Mouse (Mus musculus): ENCODE data around the gene Srpr. TPM values are rescaled to one million over a fixed set of nuclear protein-coding genes. Genes with fewer than 3 reads are reported as not detected.

The Srpr gene
- total and polyA plus RNA-seq, 3 experiments, result 67.6 to 96.3 (median 82.4) TPM

- intact Hi-C loops (cut with DNase I), result loop anchor here (5.0 kb wide), 2 partner anchors 49 to 139 kb away; partner anchors contain the start of gene Cdon
- Histone ChIP-seq H3K27me3 (ENCODE audit: control insufficient read depth, insufficient read depth, low read length) (no peaks in the 10 kb centered on the region), H3K4me1 (ENCODE audit: control insufficient read depth, insufficient read depth, low read length) (no peaks in the 10 kb centered on the region; the same call in 1 of the 2 replicates), H3K4me3 (no peak overlapping the region), H3K27ac (no peak overlapping the region), H3K79me2 (replicated peaks; ENCODE audit: control insufficient read depth, insufficient read depth, low read length) (no peaks in the 10 kb centered on the region), H3K36me3 (ENCODE audit: control insufficient read depth, insufficient read depth, low read length) (no peaks in the 10 kb centered on the region), H3K9ac (ENCODE audit: low read depth, low read length) (no peak overlapping the region)
- 83% methylated on average over 13 of the region's 13 CpGs for WGBS
- no peak for DNase-seq
- TF ChIP-seq EP300 (IDR thresholded peaks at IDR 0.05; ENCODE audit: insufficient read depth, low read depth, low read length), result no peak
These were observed 83.6 kb downstream of the Srpr start for GRCm38 (mm10) chr9:35283415-35284069.

DNA sequence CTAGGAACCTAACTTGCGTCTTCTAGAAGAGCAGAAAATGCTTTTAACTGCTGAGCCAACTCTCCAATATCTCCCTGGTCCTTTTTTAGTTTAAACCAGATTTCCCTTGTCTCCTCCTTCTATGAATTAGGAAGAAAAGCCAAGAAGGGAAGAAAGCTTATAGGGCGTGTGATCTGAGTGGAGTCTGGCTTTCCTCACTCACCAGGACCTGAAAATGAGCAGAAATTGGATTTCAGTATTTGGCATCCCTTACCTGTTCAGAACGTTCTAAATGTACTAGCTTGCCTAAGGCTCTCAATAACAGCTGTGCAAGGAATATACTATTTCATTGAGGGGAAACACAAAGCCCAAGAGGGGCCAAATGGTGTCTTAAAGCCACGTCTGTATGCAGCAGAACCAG lies 84.4 kb downstream of the Srpr start:
- no peak overlapping the region for H3K4me3 ChIP-seq
- H3K27ac ChIP-seq, result no peak overlapping the region
- H3K79me2 ChIP-seq (replicated peaks; ENCODE audit: control insufficient read depth, insufficient read depth, low read length), result no peaks in the 10 kb centered on the region
- 89% methylated on average over 4 of the region's 4 CpGs for WGBS
- H3K4me1 ChIP-seq (ENCODE audit: control insufficient read depth, insufficient read depth, low read length), result no peaks in the 10 kb centered on the region; the same call in 1 of the 2 replicates
- H3K36me3 ChIP-seq (ENCODE audit: control insufficient read depth, insufficient read depth, low read length), result no peaks in the 10 kb centered on the region
- H3K9ac ChIP-seq (ENCODE audit: low read depth, low read length), result no peak overlapping the region
- no peak for DNase-seq
- TF ChIP-seq EP300 (IDR thresholded peaks at IDR 0.05; ENCODE audit: insufficient read depth, low read depth, low read length) (no peak), CTCF (IDR thresholded peaks at IDR 0.05) (no peak), POLR2A (IDR thresholded peaks at IDR 0.05; ENCODE audit: insufficient read depth, low read depth, low read length) (no peak)
- H3K27me3 ChIP-seq (ENCODE audit: control insufficient read depth, insufficient read depth, low read length), result no peaks in the 10 kb centered on the region
- intact Hi-C loops (cut with DNase I), result loop anchor here (5.0 kb wide), 2 partner anchors 48 to 138 kb away; partner anchors contain the start of gene Cdon

DNA sequence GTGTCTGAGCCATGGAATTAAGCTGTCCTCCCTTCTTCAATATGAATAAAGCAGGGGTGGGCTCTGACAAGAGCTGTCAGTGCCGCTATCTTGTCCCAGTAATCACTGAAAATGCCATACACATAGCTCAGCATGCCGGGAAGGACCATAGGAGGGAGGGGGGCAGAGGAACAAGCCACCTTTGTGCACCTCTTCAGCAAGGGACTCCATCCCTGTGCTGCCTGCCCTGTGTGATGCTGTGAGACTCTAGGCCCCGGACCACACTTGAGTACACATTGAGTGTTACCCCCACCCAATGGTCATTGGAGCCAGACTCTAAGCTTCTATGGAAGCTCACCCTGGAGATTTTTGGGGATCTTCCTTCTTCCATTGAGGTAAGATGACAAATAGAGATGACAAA lies 86.4 kb downstream of the Srpr start:
- TF ChIP-seq EP300 (IDR thresholded peaks at IDR 0.05; ENCODE audit: insufficient read depth, low read depth, low read length) (no peak), CTCF (IDR thresholded peaks at IDR 0.05) (no peak), POLR2A (IDR thresholded peaks at IDR 0.05; ENCODE audit: insufficient read depth, low read depth, low read length) (no peak)
- intact Hi-C loops (cut with DNase I), result no loop called here
- H3K36me3 ChIP-seq (ENCODE audit: control insufficient read depth, insufficient read depth, low read length), result no peaks in the 10 kb centered on the region
- no peaks in the 10 kb centered on the region for H3K79me2 ChIP-seq (replicated peaks; ENCODE audit: control insufficient read depth, insufficient read depth, low read length)
- H3K4me1 ChIP-seq (ENCODE audit: control insufficient read depth, insufficient read depth, low read length), result no peaks in the 10 kb centered on the region; the same call in 1 of the 2 replicates
- no peak overlapping the region for H3K27ac ChIP-seq
- H3K9ac ChIP-seq (ENCODE audit: low read depth, low read length), result no peak overlapping the region
- no peak for DNase-seq
- H3K27me3 ChIP-seq (ENCODE audit: control insufficient read depth, insufficient read depth, low read length), result no peaks in the 10 kb centered on the region
- 90% methylated on average over 3 of the region's 3 CpGs for WGBS
- H3K4me3 ChIP-seq, result no peak overlapping the region

- no peak overlapping the region for H3K27ac ChIP-seq
- H3K36me3 ChIP-seq (ENCODE audit: control insufficient read depth, insufficient read depth, low read length), result peaks cover 2% of the 10 kb centered on the region; the same call in 1 of the 2 replicates
- no peak overlapping the region for H3K9ac ChIP-seq (ENCODE audit: low read depth, low read length)
- no peaks in the 10 kb centered on the region for H3K27me3 ChIP-seq (ENCODE audit: control insufficient read depth, insufficient read depth, low read length)
- no peaks in the 10 kb centered on the region for H3K4me1 ChIP-seq (ENCODE audit: control insufficient read depth, insufficient read depth, low read length)
- no peak for DNase-seq
- 73% methylated on average over 7 of the region's 7 CpGs for WGBS
- intact Hi-C loops (cut with DNase I), result no loop called here
- TF ChIP-seq POLR2A (IDR thresholded peaks at IDR 0.05; ENCODE audit: insufficient read depth, low read depth, low read length) (no peak), CTCF (IDR thresholded peaks at IDR 0.05) (no peak), EP300 (IDR thresholded peaks at IDR 0.05; ENCODE audit: insufficient read depth, low read depth, low read length) (no peak)
- H3K79me2 ChIP-seq (replicated peaks; ENCODE audit: control insufficient read depth, insufficient read depth, low read length), result no peaks in the 10 kb centered on the region
- no peak overlapping the region for H3K4me3 ChIP-seq
These were observed 90.0 kb downstream of the Srpr start for GRCm38 (mm10) chr9:35289992-35290391.

DNA sequence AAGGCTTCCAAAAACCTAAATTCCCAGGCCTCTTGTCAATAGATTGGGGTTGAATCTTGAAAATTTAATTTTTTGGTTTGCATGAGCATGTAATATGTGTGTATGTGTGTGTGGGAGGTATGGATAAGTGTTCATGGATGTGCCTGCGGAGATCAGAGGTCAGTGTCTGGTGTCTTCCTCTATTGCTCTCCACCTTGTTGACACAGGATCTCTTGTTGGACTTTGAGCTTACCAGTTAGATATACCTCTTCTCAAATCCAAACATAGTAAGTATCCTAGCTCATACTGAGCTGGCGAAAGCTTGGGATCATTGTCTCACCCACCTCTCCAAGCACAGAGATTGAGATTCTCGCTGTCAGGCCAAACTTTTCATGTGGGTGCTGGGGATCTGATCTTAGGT lies 90.4 kb downstream of the Srpr start:
- H3K9ac ChIP-seq (ENCODE audit: low read depth, low read length), result no peak overlapping the region
- no peaks in the 10 kb centered on the region for H3K27me3 ChIP-seq (ENCODE audit: control insufficient read depth, insufficient read depth, low read length)
- intact Hi-C loops (cut with DNase I), result no loop called here
- no peak overlapping the region for H3K27ac ChIP-seq
- WGBS, result 94% methylated on average over 3 of the region's 3 CpGs
- TF ChIP-seq POLR2A (IDR thresholded peaks at IDR 0.05; ENCODE audit: insufficient read depth, low read depth, low read length), result no peak
- H3K4me3 ChIP-seq, result no peak overlapping the region
- H3K36me3 ChIP-seq (ENCODE audit: control insufficient read depth, insufficient read depth, low read length), result peaks cover 2% of the 10 kb centered on the region; the same call in 1 of the 2 replicates
- no peak for DNase-seq
- no peaks in the 10 kb centered on the region for H3K79me2 ChIP-seq (replicated peaks; ENCODE audit: control insufficient read depth, insufficient read depth, low read length)
- no peaks in the 10 kb centered on the region for H3K4me1 ChIP-seq (ENCODE audit: control insufficient read depth, insufficient read depth, low read length)

DNA sequence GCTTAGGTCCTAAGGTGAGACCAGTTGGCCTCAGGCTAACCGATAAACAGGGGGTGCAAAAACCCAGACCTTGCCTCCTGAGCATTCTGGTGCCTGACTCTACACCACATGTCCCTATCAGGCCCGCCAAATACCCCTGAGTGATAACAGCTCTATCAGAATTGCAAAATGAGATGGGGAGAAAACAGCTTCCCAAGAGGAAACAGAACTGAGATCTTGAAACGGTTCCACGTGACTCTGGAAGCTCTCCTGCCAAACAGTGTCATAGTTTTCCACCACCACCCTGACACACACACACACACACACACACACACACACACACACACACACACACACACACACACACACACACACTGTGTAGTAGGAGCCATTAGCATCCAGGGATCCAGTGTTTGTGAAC lies 90.9 kb downstream of the Srpr start:
- Histone ChIP-seq H3K4me3 (no peak overlapping the region), H3K27me3 (ENCODE audit: control insufficient read depth, insufficient read depth, low read length) (no peaks in the 10 kb centered on the region), H3K36me3 (ENCODE audit: control insufficient read depth, insufficient read depth, low read length) (peaks cover 2% of the 10 kb centered on the region; the same call in 1 of the 2 replicates), H3K27ac (no peak overlapping the region), H3K9ac (ENCODE audit: low read depth, low read length) (no peak overlapping the region), H3K4me1 (ENCODE audit: control insufficient read depth, insufficient read depth, low read length) (no peaks in the 10 kb centered on the region), H3K79me2 (replicated peaks; ENCODE audit: control insufficient read depth, insufficient read depth, low read length) (no peaks in the 10 kb centered on the region)
- peak in 1 of 2 experiments; percentile 47 for DNase-seq
- WGBS, result 19% methylated on average over 4 of the region's 4 CpGs
- no peak for TF ChIP-seq CTCF (IDR thresholded peaks at IDR 0.05)
- no peak for TF ChIP-seq POLR2A (IDR thresholded peaks at IDR 0.05; ENCODE audit: insufficient read depth, low read depth, low read length)
- no peak for TF ChIP-seq EP300 (IDR thresholded peaks at IDR 0.05; ENCODE audit: insufficient read depth, low read depth, low read length)
- intact Hi-C loops (cut with DNase I), result no loop called here

Measured in heart, adult 2 months (tissue).